Mouse (Mus musculus) bone marrow macrophage, adult 2 months (primary cell): Measurements from ENCODE around the gene Pyy.

Source experiments
- CTCF ChIP-seq: IDR thresholded peaks from 2 replicates; pipeline ENCODE4 v1.5.1; 2012; ENCODE audit warnings: low read depth, mild to moderate bottlenecking, low read length, moderate library complexity
- POLR2A ChIP-seq: IDR thresholded peaks from 2 replicates; pipeline ENCODE4 v1.6.1; 2012; ENCODE audit warnings: mild to moderate bottlenecking, low read depth, low read length, borderline replicate concordance

DNA sequence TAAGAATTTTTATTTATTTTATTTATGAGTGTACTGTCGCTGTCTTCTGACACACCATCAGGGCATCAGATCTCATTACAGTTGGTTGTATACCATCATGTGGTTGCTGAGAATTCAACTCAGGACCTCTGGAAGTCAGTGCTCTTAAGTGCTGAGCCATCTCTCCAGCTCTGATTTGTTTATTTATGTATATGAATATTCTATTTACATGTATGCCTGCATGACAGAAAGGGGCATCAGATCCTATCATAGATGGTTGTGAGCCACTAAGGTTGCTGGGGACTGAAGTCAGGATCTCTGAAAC is 49.1 kb upstream of the Pyy start:
- TF ChIP-seq POLR2A (no peak), CTCF (no peak)
